Comparison of ENCODE assay signal across 8 mouse cellular contexts in the genomic region with DNA sequence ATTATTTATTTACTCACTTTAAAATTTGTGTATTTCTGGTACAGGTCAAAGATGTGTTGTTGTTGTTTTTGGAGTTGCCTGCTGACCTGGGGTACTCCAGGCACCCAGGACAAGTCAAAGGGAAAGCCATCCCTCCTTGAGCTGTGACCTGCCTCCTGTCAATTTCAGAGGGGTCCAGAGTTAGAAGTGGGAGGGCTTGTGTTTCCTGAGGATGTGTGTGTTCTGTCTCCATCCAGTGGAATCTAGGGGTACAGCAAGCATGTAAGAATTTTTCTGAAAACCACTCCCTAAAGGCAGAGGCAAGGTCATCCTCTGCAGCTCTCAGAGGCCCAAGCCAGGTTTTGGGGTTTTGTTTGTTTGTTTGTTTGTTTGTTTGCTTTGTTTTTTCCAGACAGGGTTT. TPM values are rescaled to one million over a fixed set of nuclear protein-coding genes. Genes with fewer than 3 reads are reported as not detected.
DNase-seq lines count a peak whose midpoint lies in the region; ATAC-seq and TF ChIP-seq lines count a peak whose summit lies in the region.

No protein-coding gene starts in this region.

- H3K4me1 ChIP-seq in liver, postnatal 0 days (ENCODE audit: insufficient read depth), result no peaks in the 10 kb centered on the region

- no peak overlapping the region for H3K27ac ChIP-seq in liver, postnatal 0 days (ENCODE audit: low read depth)

- no peak overlapping the region for H3K4me2 ChIP-seq in liver, postnatal 0 days (ENCODE audit: low read depth, low read length)

- no peaks in the 10 kb centered on the region for H3K27me3 ChIP-seq in liver, postnatal 0 days (ENCODE audit: insufficient read depth, low read length)

- peak; percentile 38 for DNase-seq in adrenal gland, postnatal 14 days
- DNase-seq in adrenal gland, adult 2 months, result no peak
- peak; percentile 41 to 62 for DNase-seq in left cerebral cortex, postnatal 14 days (ENCODE audit: low spot score in 2 of 2)
- DNase-seq in left cerebral cortex, postnatal 36 days (ENCODE audit: low spot score in 2 of 2), result no peak
- no peak for DNase-seq in liver, postnatal 0 days
- DNase-seq in urinary bladder, postnatal 25 days (ENCODE audit: low spot score), result no peak

- TF ChIP-seq CTCF in liver, postnatal 0 days (IDR thresholded peaks at IDR 0.05; ENCODE audit: low read depth), result peak; percentile 73

- H3K9me3 ChIP-seq in liver, postnatal 0 days (ENCODE audit: low read length), result no peaks in the 10 kb centered on the region

- peak; percentile 86 for ATAC-seq in common myeloid progenitor, adult 5-6 weeks (replicated peaks; ENCODE audit: low read depth, poor library complexity, severe bottlenecking)
- no peak for ATAC-seq in liver, postnatal 0 days
- ATAC-seq in erythroid progenitor cell, adult 5-6 weeks (replicated peaks; ENCODE audit: low FRiP score, poor library complexity, severe bottlenecking), result no peak

- no peak for TF ChIP-seq EP300 in liver, postnatal 0 days (IDR thresholded peaks at IDR 0.05; ENCODE audit: low read depth)

- peaks cover 27% of the 10 kb centered on the region for H3K36me3 ChIP-seq in liver, postnatal 0 days (replicated peaks; ENCODE audit: insufficient read depth, low read length)

- H3K4me3 ChIP-seq in liver, postnatal 0 days (ENCODE audit: low read depth, low read length), result no peak overlapping the region

- intact Hi-C loops in left cerebral cortex, postnatal 14 days (cut with DNase I), result loop anchor here (5.0 kb wide), 1 partner anchor 1205 kb away; no protein-coding TSS in a partner anchor
- intact Hi-C loops in left cerebral cortex, postnatal 36 days (cut with DNase I), result loop anchor here (5.0 kb wide), 1 partner anchor 40 kb away; no protein-coding TSS in a partner anchor

- H3K9ac ChIP-seq in liver, postnatal 0 days (replicated peaks), result no peak overlapping the region

RNA-seq across cellular contexts. Expression of gene Ppif, which starts 8.0 kb away (rescaled TPM):
- total RNA-seq in adrenal gland, postnatal 14 days (2021), result 52.4 and 53.9 TPM in 2 replicates
- 10 to 100 TPM; 21.2 to 34.6 TPM for total RNA-seq in adrenal gland, adult 2 months (2021)
- polyA plus RNA-seq in adrenal gland, adult 2 months (2012; rRNA removed), result 103 and 109 TPM in 2 replicates
- 10 to 100 TPM; 23.5 to 25.2 TPM for total RNA-seq in left cerebral cortex, postnatal 14 days (2021)
- total RNA-seq in left cerebral cortex, postnatal 36 days (2021), result 10 to 100 TPM; 21.2 to 25.0 TPM
- 44.9 and 49.5 TPM in 2 replicates for total RNA-seq in common myeloid progenitor, adult 5-6 weeks (2017)
- 36.0 and 38.4 TPM in 2 replicates for polyA plus RNA-seq in liver, postnatal 0 days (2015; fragmentation: Nextera tagmentation; extraction: Ambion mirVana)
- total RNA-seq in erythroid progenitor cell, adult 5-6 weeks (2015; ENCODE audit: low replicate concordance), result 4.2 and 14.1 TPM in 2 replicates
- 0.91 and 1.9 TPM in 2 replicates for total RNA-seq in erythroid progenitor cell, adult 5-6 weeks (2017; ENCODE audit: low replicate concordance)

Comparison
In these comparisons a context has a peak if more than half of its experiments do, and no peak if none do; other contexts are left out.
1. DNase-seq: peak in adrenal gland, postnatal 14 days (single experiment) and left cerebral cortex, postnatal 14 days (2 of 2); none in adrenal gland, adult 2 months (single experiment), left cerebral cortex, postnatal 36 days (0 of 2), liver, postnatal 0 days (single experiment) and urinary bladder, postnatal 25 days (single experiment).